Mouse (Mus musculus) adrenal gland, postnatal 10 days (tissue): Measurements from ENCODE around the gene Ankrd54. TPM values are rescaled to one million over a fixed set of nuclear protein-coding genes. Genes with fewer than 3 reads are reported as not detected.
"Not testable (repeated sequence)": the region's sequence is repeated elsewhere in the genome, so short reads cannot be mapped to it uniquely, and the experiment has no call there.

Experiments used
- DNase-seq: peaks from one replicate; pipeline ENCODE4 v3.0.0; 2021; ENCODE audit warnings: mixed read lengths
- total RNA-seq, 2 experiments: library from RNA; stranded (reverse); gene quantifications; 2 replicates each; pipeline ENCODE4 v1.2.3; 2021

Ankrd54 gene
- total RNA-seq, 2 experiments from 2014 or later, result 19.2 to 21.4 TPM

DNA sequence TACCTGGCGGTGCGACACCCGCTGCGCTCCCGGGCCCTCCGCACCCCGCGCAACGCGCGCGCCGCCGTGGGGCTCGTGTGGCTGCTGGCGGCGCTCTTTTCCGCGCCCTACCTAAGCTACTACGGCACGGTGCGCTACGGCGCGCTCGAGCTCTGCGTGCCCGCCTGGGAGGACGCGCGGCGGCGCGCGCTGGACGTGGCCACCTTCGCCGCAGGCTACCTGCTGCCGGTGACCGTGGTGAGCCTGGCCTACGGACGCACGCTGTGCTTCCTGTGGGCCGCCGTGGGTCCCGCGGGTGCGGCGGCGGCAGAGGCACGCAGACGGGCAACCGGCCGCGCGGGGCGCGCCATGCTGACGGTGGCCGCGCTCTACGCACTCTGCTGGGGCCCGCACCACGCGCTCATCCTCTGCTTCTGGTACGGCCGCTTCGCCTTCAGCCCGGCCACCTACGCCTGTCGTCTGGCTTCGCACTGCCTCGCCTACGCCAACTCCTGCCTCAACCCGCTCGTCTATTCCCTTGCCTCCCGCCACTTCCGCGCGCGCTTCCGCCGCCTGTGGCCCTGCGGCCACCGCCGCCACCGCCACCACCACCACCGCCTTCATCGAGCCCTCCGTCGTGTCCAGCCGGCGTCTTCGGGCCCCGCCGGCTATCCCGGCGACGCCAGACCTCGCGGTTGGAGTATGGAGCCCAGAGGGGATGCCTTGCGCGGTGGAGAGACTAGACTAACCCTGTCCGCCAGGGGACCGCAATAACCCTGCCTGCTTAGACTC lies 19.8 kb downstream of the Ankrd54 start:
- peak; percentile 37 for DNase-seq

DNA sequence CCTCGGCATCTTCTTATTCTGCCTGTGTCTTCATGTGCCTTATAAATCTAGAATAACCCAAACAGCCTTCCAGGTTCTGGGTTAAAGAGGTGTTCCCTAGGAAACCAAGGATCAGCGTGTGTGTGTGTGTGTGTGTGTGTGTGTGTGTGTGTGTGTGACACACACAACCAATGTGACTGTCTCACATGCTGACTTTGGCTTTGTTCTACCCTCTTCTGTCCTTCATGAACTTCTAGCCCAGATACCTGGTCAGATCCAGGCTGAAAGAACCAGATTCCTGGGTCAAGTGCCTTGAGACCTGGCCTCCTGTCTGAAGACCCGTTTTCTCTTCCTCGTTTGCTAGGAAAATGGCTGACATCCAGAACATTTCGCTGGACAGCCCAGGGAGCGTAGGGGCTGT lies 21.1 kb downstream of the Ankrd54 start, which contains the start of gene Galr3:
Gene Galr3 (plus strand): TSS at position 301 of the 400 bp plus-strand sequence.
- no peak for DNase-seq

DNA sequence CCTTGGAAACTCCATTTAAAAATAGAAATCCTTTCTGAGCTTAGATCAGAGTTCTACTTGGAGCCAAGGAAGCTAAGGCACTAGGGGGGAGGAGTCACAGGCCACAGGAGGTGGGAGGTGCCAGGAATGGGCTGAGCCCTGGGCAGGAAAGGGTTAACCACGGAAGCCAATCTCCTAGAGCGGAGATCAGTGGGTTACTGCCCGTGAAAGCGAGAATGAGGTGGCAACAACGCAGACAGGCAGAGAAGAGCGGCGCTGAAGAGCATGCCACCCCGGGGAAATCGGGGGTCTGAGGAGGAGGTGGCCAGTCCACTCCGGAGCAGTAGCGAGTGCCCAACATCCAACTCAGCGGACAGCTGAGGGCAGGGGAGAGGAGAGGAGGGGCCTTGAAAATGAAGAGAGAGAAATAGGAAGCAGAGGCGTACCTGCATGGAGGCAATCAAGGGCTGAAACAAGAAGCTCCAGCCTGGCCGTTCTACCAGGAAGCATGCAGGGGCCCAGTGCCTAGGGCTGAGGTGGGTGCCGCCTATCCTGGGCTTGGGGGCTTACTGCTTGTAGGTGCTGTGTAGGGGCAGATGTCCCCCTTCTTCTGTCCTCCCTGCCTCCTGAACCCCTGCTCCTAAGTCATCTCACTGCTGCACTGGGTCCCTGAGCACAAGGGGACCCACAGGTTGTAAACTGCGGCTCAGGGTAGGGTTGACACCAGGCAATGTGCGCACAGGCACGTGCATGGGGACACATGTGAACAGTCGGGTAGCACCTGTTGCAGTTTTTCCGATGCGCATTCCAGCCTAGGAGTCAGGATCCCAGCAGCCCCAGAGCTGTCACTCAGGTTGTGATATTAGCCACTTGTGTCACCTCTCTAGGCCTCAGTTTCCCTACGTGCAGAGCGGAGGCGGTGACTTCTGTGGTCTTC lies 21.9 kb downstream of the Ankrd54 start:
- peak; percentile 37 for DNase-seq

DNA sequence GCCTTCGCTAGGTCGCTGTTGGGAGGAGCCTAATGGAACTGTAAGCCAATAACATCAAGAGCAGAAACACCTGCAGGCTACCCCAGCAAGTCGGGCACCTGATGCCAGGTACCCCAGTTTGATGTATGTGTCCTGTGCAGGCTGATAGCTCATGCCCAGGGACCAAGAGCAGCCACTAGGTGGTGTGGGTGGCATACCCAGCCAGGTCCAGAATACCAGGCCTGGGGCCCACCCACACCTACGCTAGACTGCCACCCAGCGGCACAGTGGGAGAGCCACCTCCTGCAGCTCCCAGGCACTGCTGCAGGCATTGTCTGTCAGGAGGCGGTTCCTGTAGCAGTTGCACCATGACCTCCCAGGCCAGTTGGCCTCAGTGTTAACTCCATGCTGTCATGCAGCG lies 23.8 kb downstream of the Ankrd54 start:
- peak; percentile 91 for DNase-seq

DNA sequence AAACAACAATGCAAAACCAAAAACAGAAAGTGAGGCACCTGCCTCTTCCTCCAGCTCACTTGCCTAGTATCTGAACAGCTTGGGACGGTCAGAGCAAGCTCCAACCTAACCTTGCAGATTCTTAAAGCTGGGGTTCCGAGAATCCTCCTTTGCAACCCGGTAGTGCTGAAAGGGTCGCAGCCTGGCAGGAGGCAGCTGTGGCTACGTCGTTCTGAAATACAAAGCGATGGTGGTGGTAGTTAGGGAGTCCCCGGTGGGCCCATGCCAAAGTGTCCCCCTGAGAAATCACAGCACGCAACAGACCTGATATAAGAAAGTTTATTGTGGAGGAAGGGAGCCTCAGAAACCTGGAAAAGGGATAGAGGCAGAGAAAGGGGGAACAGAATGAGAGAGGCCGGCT lies 24.4 kb downstream of the Ankrd54 start:
- DNase-seq, result no peak

DNA sequence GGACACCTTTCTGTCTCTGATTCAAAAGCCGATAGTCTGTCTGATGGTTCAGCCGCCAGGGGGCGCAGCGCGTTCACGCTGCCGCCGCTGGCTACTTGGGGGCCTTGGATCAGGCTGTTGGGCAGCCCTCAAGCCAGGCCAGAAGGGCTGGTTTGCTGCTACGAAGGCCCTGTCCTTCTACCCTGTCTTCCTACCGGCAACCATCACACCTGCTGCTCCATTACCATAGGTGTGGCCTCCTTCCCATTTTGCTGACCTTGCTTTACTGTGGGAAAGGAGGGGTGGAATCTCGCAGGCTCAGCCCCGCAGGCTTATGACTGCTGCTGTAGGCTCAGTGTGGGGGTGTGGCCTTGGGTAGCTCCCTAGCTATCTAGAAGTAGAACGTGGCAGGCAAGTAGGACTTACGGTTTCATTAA lies 24.8 kb downstream of the Ankrd54 start:
- peak; percentile 89 for DNase-seq

DNA sequence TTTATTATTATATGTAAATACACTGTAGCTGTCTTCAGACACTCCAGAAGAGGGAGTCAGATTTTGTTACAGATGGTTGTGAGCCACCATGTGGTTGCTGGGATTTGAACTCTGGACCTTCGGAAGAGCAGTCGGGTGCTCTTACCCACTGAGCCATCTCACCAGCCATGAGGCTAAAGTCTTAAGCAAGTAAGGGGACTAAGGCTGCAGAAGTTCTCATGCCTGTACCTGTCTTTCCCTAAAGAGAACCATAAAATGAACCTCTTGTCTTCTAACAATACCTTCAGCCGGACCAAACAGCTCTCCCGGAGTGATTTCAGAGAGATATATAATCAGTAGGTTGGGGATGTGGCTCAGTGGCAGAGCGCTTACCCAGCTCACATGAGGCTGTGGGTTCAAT lies 30.8 kb downstream of the Ankrd54 start:
- DNase-seq, result not testable (repeated sequence)

DNA sequence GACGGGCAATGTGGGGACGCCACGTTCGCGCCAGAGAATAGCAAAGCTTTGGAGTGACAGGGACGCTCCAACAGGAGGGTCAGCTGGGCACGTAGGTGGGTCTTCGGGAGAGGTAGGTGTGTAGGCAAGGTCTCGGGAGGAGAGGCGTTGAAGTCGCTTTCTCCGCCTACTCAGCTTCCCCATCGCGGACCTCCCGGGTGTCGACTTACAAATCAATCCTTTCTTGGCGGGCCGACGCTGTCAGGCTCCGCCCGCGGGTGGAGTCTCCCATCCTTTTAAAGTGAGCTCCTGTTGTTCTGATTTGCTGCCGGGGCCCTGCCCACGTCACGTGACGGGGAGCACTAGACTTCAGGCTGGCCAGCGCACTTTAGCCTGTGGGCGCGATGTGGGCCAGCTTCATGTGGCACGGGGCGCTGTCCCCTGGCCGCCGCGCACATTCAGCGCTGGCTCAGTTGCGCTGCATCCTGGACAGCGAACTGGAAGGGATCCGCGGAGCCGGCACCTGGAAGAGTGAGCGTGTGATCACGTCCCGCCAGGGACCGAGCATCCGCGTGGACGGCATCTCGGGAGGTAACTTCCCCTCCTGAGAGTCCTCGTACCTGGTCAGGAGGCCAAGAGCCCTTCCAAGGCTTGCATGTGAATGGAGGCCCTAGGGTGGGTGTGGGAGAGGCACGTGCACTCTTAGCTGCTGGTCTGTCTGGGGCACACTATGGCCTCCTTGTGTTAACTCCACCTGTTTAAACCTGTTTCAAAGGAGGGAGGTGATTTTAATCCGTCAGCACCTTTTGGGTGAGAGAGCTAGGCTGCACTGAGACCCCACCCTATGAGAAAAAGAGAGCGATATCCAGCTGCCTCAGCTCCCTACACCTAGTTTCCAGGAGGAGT lies 31.9 kb downstream of the Ankrd54 start:
- peak; percentile 93 for DNase-seq

DNA sequence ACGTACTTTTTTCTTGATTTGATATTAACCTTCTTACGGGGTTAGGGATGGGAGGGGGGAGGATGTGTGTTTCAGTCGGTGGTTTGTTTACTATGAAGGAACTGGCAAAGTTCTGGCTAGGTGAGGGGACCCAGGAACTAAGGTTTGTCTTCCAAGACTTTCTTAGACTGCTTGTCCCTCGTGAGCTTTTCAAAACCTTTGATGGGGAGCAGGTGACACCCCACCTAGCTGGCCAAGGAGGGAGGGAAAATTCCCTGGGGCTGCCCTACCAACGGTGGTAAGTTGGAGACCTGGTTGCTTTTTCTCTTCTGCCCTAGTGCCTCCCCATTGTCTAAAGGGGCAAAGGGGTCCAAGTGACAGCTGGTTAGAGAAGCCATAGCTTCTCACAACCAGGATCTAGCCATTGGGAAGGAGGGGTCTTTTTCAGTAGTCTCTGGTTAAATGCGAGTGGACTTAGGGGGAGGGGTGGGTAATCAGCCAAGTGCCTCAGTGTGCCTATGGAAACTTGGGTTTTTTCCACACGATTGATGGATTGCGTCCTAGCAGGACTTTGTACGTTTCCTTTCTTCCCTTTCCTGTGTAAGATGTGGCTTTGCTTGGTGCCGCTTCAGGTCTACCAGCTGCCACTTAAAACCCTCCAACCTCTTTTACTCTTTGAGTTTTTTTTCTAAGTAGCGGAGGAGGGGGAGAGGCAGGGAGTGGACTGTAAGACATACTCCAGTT lies 33.0 kb downstream of the Ankrd54 start:
- DNase-seq, result no peak

DNA sequence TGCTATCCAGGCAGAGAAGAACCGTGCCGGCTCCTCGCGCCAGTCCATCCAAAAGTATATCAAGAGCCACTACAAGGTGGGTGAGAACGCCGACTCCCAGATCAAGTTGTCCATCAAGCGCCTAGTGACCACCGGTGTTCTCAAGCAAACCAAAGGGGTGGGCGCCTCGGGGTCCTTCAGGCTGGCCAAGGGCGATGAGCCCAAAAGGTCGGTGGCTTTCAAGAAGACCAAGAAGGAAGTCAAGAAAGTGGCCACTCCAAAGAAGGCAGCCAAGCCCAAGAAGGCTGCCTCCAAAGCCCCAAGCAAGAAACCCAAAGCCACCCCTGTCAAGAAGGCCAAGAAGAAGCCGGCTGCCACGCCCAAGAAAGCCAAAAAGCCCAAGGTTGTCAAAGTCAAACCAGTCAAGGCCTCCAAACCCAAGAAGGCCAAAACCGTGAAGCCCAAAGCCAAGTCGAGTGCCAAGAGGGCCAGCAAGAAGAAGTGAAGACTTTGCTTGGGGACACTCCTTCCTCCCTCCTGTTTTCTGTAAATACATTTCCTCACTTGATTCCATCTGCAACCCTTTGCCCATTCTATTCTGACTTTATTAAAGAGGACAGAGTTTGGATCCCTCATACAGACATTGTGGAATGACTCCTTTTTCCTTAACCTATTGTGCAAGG lies 33.7 kb downstream of the Ankrd54 start:
- DNase-seq, result no peak

DNA sequence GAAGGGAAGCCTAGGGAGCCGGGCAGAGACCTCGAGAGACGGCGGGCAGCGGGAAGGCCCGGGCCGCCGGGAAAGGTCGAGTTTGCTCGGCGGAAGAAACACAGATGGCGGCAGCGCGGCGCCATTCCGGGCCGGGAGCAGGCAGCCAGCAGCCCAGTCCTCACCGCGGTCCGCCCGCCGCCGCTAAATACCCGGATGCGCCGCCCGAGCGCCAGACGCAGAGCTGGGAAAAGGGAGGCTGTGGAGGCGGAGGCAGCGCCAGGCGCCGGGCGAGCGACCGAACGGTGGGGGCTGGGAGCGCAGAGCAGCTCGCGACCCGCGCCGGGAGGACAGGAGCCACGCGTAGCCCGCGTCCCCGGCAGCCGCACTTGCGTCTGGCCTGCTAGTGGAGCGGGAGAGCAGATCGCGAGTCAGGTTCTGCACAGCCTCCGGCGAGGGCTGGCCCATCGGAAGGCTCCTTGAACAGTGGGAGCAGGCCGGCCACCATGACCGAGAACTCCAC lies 34.4 kb downstream of the Ankrd54 start, which contains the start of gene H1f0:
Gene H1f0 (plus strand): TSS at position 214 of the 502 bp plus-strand sequence.
- peak; percentile 98 for DNase-seq

DNA sequence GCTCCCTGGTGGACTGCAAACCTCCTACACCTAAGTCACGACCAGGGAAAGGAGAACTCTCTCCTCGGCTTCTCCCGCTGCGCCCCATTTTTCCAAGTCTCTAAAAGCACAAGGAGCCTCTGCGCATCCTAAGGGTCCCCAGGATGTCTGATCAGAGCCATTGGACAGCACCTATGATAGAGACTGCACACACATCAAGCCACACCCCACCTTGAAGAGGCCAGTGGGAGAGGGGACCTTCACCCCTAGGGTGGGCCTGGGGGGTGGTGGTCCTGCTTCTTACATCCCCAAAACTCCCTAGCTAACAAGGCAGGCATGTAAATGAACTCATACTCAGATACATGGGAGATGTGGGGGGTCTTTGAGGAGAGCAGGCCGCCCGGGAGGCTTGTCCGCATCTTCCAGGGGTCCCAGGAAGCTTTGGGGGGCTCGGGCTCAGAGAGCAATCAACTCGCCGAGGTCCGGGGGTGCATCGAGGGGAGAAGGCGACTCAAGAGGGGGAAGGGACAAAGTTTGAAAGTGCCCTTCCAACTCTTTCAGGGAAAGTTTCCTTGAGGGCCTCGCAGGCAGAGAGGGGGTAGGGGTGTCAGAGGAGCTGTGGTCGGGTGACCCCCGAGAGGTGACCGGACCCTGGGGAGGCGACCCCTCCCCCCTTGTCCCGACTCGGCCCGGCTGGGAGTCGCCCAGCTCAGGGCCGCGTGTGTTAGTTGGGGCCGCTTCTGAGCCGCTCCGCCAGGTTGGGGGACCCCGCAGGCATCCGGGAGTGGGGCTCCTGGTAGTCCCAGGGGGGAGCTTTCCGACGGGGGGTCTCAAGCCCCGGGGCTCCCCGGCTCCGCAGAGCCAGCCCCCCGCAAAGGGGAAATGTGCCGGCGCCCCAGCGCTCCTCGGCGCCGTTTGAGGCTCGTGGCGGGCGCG lies 35.1 kb downstream of the Ankrd54 start:
- DNase-seq, result peak; percentile 67

DNA sequence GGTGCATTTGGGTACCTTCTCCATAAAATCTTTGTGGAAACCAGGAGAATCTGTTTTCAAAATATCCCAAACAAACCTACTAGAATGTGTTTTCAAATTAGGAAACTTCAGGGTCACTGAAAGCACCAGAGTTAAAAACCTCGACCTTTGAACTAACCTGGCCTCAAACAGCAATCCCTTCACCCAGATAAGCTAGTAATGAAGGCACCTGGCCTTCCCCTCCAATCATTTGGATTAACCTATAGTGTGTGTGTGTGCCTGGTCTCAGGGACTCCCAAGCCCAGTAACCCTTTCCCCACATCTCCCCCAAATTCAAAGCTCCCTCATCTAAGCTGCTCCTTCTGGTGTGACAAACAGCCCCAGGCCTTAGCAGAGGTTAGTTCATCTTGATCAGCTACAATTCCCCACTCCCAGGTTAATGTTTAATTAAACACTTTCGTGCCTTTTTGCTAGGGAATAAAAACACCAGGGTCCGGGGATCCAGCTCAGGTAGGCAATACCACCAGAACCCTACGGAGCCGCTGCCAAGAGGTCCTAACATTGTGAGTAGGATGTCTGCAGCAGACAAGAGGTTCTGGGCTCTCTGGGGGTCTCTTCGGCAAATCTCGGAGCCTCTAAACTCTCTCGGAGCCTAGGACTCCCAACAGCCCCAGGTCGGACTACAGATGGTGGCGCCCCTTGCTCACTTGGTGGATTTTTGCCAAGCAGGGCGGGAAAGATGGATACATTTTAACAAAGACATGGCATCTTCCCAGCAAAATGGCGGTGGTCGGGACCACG lies 36.0 kb downstream of the Ankrd54 start:
- DNase-seq, result no peak

DNA sequence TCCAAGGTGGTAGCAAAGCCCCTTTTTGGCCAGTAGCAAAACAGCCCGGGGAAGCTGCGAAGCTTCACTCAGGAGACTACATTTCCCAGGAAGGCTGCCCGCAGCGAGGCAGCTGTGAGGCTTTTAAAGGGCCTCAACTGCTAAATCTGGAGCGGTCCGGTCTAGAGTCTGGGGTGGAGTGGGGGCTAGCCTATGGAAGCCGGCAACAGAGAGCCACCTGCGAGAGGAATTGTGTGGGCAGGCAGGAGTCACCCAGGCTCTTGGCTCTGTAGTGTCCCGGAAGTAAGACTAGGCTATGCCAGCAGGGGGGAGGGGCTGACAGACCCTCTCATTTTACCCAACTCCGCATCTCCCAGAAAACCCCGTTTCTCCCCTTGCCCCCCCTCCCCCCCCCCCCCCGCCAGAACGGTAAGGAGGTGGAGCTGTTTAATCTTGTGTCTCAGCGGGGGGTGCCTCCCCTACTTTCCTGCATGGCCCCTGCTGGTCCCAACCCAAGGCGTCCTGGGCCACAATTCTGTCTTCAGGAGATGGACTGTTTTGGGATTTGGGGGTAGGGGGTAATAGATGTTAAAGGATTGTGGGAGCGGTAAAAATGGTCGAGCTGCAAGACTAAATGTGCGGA lies 36.9 kb downstream of the Ankrd54 start:
- DNase-seq, result no peak

DNA sequence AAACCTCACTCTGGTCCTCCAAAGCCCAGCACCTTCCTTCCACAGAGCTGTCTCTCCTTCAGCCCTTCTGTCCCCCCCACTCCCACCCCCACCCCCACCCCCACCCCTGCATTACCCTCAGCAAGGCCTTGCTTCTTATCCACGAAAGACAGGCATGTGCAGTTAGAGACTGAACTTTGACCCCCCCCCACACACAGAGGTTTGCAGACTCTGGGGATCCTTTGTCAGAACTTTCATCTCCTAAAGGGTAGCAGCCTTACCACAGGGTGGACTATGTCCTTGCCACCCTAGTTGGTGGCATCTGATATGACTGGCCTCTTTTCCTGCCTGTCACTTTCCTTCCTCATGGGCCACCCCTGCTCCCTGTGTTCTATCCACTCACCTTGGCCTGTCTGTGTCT lies 39.3 kb downstream of the Ankrd54 start:
- DNase-seq, result no peak

DNA sequence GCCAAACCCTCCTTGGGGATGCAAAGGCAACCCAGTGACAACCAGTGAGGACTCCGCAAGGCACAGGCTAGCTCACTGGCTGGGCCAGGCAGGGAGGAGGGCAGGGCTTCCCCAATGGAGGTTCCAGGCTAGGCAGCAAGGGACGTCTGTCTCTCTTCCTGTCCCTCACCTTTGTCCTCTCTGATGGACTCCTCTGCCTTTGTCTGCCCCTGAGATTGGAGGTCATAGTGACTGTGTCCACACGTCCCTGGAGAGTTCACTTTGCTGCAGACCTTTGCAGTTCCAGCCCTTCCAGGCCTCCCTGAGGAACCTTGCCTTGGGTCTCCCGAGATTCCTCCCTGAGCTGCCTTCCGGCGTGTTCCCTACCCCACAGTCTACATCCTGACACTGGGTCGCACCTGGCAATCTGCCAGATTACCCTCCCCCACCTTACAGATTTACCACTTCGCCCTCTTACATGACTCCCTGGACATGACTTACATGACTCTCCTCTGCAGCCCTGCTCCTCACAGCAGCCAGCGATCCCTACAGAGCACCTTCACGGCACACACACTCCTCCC lies 39.9 kb downstream of the Ankrd54 start:
- peak; percentile 47 for DNase-seq

DNA sequence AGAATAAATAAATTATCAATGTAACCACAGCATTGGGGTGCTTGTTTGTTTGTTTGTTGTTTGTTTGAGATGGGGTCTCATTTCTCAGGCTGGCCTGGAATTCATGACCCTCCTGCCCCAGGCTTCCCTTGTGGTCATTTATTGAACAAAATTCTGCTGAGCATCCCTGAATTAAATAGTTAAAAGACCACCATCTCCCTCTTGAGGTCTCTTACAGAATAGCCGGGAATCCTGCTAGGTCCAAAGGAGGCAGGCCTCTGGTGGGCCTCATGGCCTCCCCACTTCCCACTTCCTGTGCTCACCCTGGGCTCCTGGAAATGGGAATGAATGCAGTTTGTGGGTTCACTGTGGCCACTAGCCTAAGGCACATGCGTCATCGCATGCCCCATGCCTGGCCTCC lies 43.8 kb downstream of the Ankrd54 start:
- DNase-seq, result no peak

DNA sequence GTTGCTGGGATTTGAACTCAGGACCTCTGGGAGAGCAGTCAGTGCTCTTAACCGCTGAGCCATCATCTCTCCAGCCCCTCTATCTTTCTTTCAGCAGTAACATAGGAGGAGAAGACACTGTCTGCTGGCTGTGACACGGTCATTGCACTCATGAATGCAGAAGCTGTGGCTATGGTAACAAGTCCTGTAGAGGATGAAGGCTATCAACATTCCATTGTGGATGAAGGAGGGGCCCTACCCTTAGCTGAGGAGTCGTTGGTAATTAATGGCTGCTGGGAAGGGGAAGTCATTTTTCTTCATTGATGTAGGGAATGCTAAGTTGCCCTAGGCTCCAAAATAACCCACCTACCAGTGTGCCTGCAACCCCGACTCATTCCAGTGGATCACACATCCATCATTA lies 44.5 kb downstream of the Ankrd54 start:
- DNase-seq, result no peak
